Mouse (Mus musculus) ES-E14 (cell line): Measurements from ENCODE around the gene Pclo. TPM values are rescaled to one million over a fixed set of nuclear protein-coding genes. Genes with fewer than 3 reads are reported as not detected.

Source experiments
- DNase-seq: peaks from one replicate; pipeline ENCODE4 v3.0.0-alpha.2; 2013; ENCODE audit warnings: low read depth, low spot score
- H3K27ac ChIP-seq: 2 replicates; pipeline ENCODE4 v1.5.1; 2012; ENCODE audit warnings: low read depth, mild to moderate bottlenecking, low read length, moderate library complexity, mixed read lengths; ENCODE audit not compliant: poor library complexity, insufficient read depth, severe bottlenecking
- H3K36me3 ChIP-seq: 2 replicates; pipeline ENCODE4 v1.6.1; 2012; ENCODE audit warnings: mild to moderate bottlenecking, low read length, moderate library complexity, mixed read lengths; ENCODE audit not compliant: control insufficient read depth, poor library complexity, insufficient read depth, severe bottlenecking
- H3K4me1 ChIP-seq, 2 experiments: fragments of 150-350 bp in 1 of 2; sonication (generic) in 1 of 2; 2 replicates each; pipeline ENCODE4 v1.6.1; 2012; ENCODE audit warnings: low read length in 2 of 2, mild to moderate bottlenecking in 1 of 2, mixed read lengths in 1 of 2; ENCODE audit not compliant: control insufficient read depth in 2 of 2, insufficient read depth in 2 of 2, poor library complexity in 1 of 2
- H3K4me3 ChIP-seq, 2 experiments: fragments of 150-350 bp in 1 of 2; sonication (generic) in 1 of 2; 2 replicates each; pipeline ENCODE4 v1.5.1; 2012; ENCODE audit warnings: low read length in 2 of 2, low read depth in 1 of 2, mild to moderate bottlenecking in 1 of 2, mixed read lengths in 1 of 2; ENCODE audit not compliant: insufficient read depth in 1 of 2, poor library complexity in 1 of 2, severe bottlenecking in 1 of 2
- H3K9ac ChIP-seq: 2 replicates; pipeline ENCODE4 v1.6.1; 2012; ENCODE audit warnings: low read depth, mild to moderate bottlenecking, low read length, mixed read lengths; ENCODE audit not compliant: poor library complexity, insufficient read depth, severe bottlenecking
- H3K9me3 ChIP-seq: fragments of 150-350 bp; sonication (generic); 2 replicates; pipeline ENCODE4 v1.6.1; 2012; ENCODE audit warnings: low read depth, mild to moderate bottlenecking, low read length; ENCODE audit not compliant: control insufficient read depth, insufficient read depth
- CHD2 ChIP-seq: IDR thresholded peaks from 2 replicates; pipeline ENCODE4 v1.6.1; 2014; ENCODE audit warnings: mild to moderate bottlenecking, low read depth, low read length, inconsistent platforms
- HCFC1 ChIP-seq: IDR thresholded peaks from 2 replicates; pipeline ENCODE4 v1.6.1; 2012; ENCODE audit warnings: low read length, inconsistent platforms, borderline replicate concordance; ENCODE audit not compliant: insufficient read depth
- MAFK ChIP-seq: IDR thresholded peaks from 2 replicates; pipeline ENCODE4 v1.6.1; 2014; ENCODE audit warnings: mild to moderate bottlenecking, low read depth, low read length, inconsistent platforms; ENCODE audit not compliant: insufficient read depth
- ZC3H11A ChIP-seq: IDR thresholded peaks from 2 replicates; pipeline ENCODE4 v1.6.1; 2012; ENCODE audit warnings: low read depth, mild to moderate bottlenecking, inconsistent platforms, low read length, borderline replicate concordance
- ZNF384 ChIP-seq: IDR thresholded peaks from 2 replicates; pipeline ENCODE4 v1.6.1; 2012; ENCODE audit warnings: low read depth, low read length, inconsistent platforms
- in situ Hi-C, 2 experiments: fragments of 600-800 bp; cut with MboI; formaldehyde crosslinking; loops; one replicate each; pipeline ENCODE4 v1.15.1; 2025; ENCODE audit warnings: low sequenced_read_pairs in 2 of 2, inconsistent platforms in 1 of 2; ENCODE audit not compliant: unreplicated experiment in 2 of 2
- total RNA-seq: library from RNA; depleted of rRNA; stranded (reverse); fragments of 300-350 nt; gene quantifications from 2 replicates; pipeline ENCODE4 v1.2.3, GENCODE M21; 2012

Gene Pclo
- total RNA-seq, 1 experiment = 0.27 TPM

DNA sequence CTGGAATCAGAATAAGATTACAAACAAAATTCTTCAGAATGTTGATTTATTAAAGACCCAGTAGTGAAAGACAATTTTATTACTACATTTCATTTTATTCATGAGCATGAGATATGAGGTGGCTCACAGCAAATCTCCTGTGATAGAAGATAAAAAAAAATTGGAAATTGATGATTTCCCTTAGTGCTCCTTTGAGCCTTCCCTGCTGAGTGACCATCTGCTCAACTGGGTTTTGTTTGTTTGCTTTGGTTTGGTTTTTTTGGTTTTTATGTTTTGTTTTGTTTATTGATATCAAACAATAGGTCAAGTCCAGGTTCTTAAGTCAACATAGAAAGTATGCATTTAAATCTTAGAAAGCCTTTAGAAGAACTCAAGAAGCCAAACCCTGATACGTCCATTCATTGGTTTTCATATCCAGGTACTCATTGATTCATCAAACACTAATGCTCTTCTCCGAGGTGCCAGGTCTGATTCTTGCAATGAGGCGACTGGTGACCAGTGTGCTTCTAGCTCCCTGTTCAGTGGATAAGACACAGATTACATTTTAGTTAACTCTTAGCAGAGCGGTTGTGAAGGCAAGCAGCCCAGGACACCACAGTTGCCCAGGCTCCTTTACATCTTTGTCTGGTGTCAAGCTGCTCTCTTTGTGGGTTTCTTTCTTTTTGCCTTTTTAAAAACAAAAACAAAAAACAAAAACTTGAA, 3.6 kb downstream of the Pclo start:
- in situ Hi-C loops = no loop called here
- Histone ChIP-seq H3K9me3 (no peaks in the 10 kb centered on the region), H3K4me1 (no peaks in the 10 kb centered on the region), H3K36me3 (no peaks in the 10 kb centered on the region), H3K4me3 (no peak overlapping the region), H3K9ac (no peak overlapping the region), H3K27ac (no peak overlapping the region)
- TF ChIP-seq ZC3H11A = no peak
- TF ChIP-seq HCFC1 = no peak
- no peak for TF ChIP-seq MAFK
- no peak for TF ChIP-seq ZNF384
- TF ChIP-seq CHD2 = no peak
- DNase-seq = no peak

- Histone ChIP-seq H3K27ac (no peak overlapping the region), H3K4me3 (no peak overlapping the region), H3K4me1 (no peaks in the 10 kb centered on the region), H3K9me3 (no peaks in the 10 kb centered on the region), H3K9ac (no peak overlapping the region), H3K36me3 (no peaks in the 10 kb centered on the region)
- no peak for DNase-seq
- in situ Hi-C loops = no loop called here
- no peak for TF ChIP-seq HCFC1
- TF ChIP-seq ZC3H11A = no peak
- no peak for TF ChIP-seq ZNF384
- no peak for TF ChIP-seq MAFK
- TF ChIP-seq CHD2 = no peak
These were observed 7.3 kb downstream of the Pclo start for GRCm38 (mm10) chr5:14522006-14522405.

DNA sequence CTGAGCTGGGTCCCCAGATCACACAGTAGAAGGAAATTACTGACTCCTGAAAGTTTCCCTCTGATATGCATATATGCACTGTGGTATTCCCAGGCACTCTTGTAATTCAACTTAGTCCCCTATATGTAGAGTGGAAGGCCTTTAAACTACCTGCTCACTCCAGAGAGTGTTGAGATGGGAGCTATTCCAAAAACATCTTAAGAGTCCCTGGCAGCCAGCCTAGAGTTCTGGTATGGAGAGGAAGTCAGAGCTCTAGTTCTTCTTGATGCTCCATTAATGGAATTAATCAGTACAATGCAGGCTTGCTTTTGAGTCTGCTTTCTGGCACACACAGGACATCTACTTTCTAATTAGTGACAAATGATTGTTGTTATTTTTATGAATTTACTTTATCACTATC, 11.3 kb downstream of the Pclo start:
- H3K4me3 ChIP-seq = no peak overlapping the region
- H3K4me1 ChIP-seq = no peaks in the 10 kb centered on the region
- no peak overlapping the region for H3K9ac ChIP-seq
- no peak overlapping the region for H3K27ac ChIP-seq
- in situ Hi-C loops = no loop called here
- DNase-seq = no peak
- H3K9me3 ChIP-seq = no peaks in the 10 kb centered on the region
- H3K36me3 ChIP-seq = no peaks in the 10 kb centered on the region
- TF ChIP-seq HCFC1 (no peak), CHD2 (no peak), ZC3H11A (no peak), MAFK (no peak), ZNF384 (no peak)

DNA sequence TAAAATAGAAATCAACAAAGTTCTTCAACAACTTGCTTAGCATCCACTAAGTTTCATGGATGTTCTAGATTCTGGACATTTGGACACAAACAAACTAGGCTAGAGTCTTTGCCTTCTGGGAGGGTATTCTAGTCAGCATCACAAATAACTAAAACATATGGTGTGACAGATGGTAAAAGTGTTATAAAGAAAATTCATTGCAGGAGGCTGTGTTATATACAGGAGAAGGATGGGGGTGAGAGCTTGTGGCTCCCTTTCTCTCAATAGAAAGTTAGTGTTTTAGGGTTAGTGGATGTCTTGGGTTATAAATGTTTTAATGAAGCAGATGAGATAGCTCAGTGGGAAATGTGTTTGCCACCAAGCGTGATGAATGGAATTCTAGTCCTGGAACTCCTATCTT, 13.1 kb downstream of the Pclo start:
- in situ Hi-C loops = no loop called here

GRCm38 (mm10) chr5:14531906-14532305, 17.2 kb downstream of the Pclo start:
- Histone ChIP-seq H3K4me3 (no peak overlapping the region), H3K36me3 (no peaks in the 10 kb centered on the region), H3K27ac (no peak overlapping the region), H3K4me1 (no peaks in the 10 kb centered on the region), H3K9ac (no peak overlapping the region), H3K9me3 (no peaks in the 10 kb centered on the region)
- DNase-seq = no peak
- TF ChIP-seq HCFC1 (no peak), CHD2 (no peak), ZC3H11A (no peak), MAFK (no peak), ZNF384 (no peak)
- in situ Hi-C loops = no loop called here

More for the DNA sequence above, 13.1 kb downstream of the Pclo start:
- DNase-seq = no peak
- H3K36me3 ChIP-seq = no peaks in the 10 kb centered on the region
- H3K9me3 ChIP-seq = no peaks in the 10 kb centered on the region
- H3K27ac ChIP-seq = no peak overlapping the region
- H3K9ac ChIP-seq = no peak overlapping the region
- H3K4me1 ChIP-seq = no peaks in the 10 kb centered on the region
- no peak for TF ChIP-seq HCFC1
- H3K4me3 ChIP-seq = no peak overlapping the region
